Mouse (Mus musculus): Measurements from ENCODE around the gene Tmem107. TPM values are rescaled to one million over a fixed set of nuclear protein-coding genes. Genes with fewer than 3 reads are reported as not detected.

Gene Tmem107
- total RNA-seq, 2 experiments from 2014 or later = 20.8 to 24.0 TPM

GRCm38 (mm10) chr11:69094697-69095429 lies 24.3 kb downstream of the Tmem107 start, which contains the start of gene Per1:
Gene Per1 (plus strand): TSS chr11:69095217.
- peak; percentile 100 for DNase-seq

GRCm38 (mm10) chr11:69095511-69096231 lies 25.1 kb downstream of the Tmem107 start:
- no peak for DNase-seq

- no peak for DNase-seq
Measured at GRCm38 (mm10) chr11:69096360-69096986, 25.9 kb downstream of the Tmem107 start.

- peak; percentile 96 to 97 for DNase-seq
Measured at GRCm38 (mm10) chr11:69096987-69097900, 26.6 kb downstream of the Tmem107 start.

GRCm38 (mm10) chr11:69098039-69098761 lies 27.6 kb downstream of the Tmem107 start:
- DNase-seq = no peak

GRCm38 (mm10) chr11:69098762-69099091 lies 28.1 kb downstream of the Tmem107 start:
- DNase-seq = peak; percentile 96 to 98

GRCm38 (mm10) chr11:69099177-69099914 lies 28.7 kb downstream of the Tmem107 start:
- peak; percentile 67 to 73 for DNase-seq

- DNase-seq = peak; percentile 93 to 94
Measured at GRCm38 (mm10) chr11:69099915-69100345, 29.3 kb downstream of the Tmem107 start.

GRCm38 (mm10) chr11:69100639-69101360 lies 30.2 kb downstream of the Tmem107 start:
- no peak for DNase-seq

GRCm38 (mm10) chr11:69101604-69102402 lies 31.2 kb downstream of the Tmem107 start:
- no peak for DNase-seq

GRCm38 (mm10) chr11:69102403-69102725 lies 31.8 kb downstream of the Tmem107 start:
- no peak for DNase-seq

- DNase-seq = no peak
Measured at GRCm38 (mm10) chr11:69103121-69103520, 32.5 kb downstream of the Tmem107 start.

GRCm38 (mm10) chr11:69103531-69104435 lies 33.2 kb downstream of the Tmem107 start:
- DNase-seq = no peak

- DNase-seq = no peak
Measured at GRCm38 (mm10) chr11:69104487-69104886, 33.9 kb downstream of the Tmem107 start.

- no peak for DNase-seq
Measured at GRCm38 (mm10) chr11:69105227-69105626, 34.6 kb downstream of the Tmem107 start.

GRCm38 (mm10) chr11:69105796-69106195 lies 35.2 kb downstream of the Tmem107 start:
- DNase-seq = no peak

- DNase-seq = no peak
Measured at GRCm38 (mm10) chr11:69106299-69106698, 35.7 kb downstream of the Tmem107 start.

- no peak for DNase-seq
Measured at GRCm38 (mm10) chr11:69106842-69107241, 36.2 kb downstream of the Tmem107 start.
